Mouse (Mus musculus) neural tube, embryonic 14.5 days (tissue): ENCODE results near the gene Nrg4. TPM values are rescaled to one million over a fixed set of nuclear protein-coding genes. Genes with fewer than 3 reads are reported as not detected.

ENCODE experiments used
- ATAC-seq: fragments of 200-750 bp; cut with Nextera tagmentation; 2 replicates; pipeline ENCODE4 v1.8.0; 2017; ENCODE audit warnings: low read depth, mild to moderate bottlenecking, moderate TSS enrichment, moderate library complexity
- H3K27ac ChIP-seq: fragments of 300-500 bp; sonication (generic); 2 replicates; pipeline ENCODE4 v1.5.1; 2014; ENCODE audit warnings: low read depth, mild to moderate bottlenecking, control low read depth, low read length, moderate library complexity, mixed read lengths
- H3K27me3 ChIP-seq: fragments of 300-500 bp; sonication (generic); 2 replicates; pipeline ENCODE4 v1.6.1; 2014; ENCODE audit warnings: low read length; ENCODE audit not compliant: control insufficient read depth, insufficient read depth
- H3K36me3 ChIP-seq: fragments of 300-500 bp; sonication (generic); 2 replicates; pipeline ENCODE4 v1.6.1; 2014; ENCODE audit warnings: low read length, mixed read lengths; ENCODE audit not compliant: control insufficient read depth, insufficient read depth
- H3K4me1 ChIP-seq: fragments of 300-500 bp; sonication (generic); 2 replicates; pipeline ENCODE4 v1.6.1; 2014; ENCODE audit warnings: low read length; ENCODE audit not compliant: control insufficient read depth, insufficient read depth
- H3K4me2 ChIP-seq: fragments of 300-500 bp; sonication (generic); 2 replicates; pipeline ENCODE4 v1.6.1; 2014; ENCODE audit warnings: mild to moderate bottlenecking, low read depth, low read length, control low read depth
- H3K4me3 ChIP-seq: fragments of 300-500 bp; sonication (generic); 2 replicates; pipeline ENCODE4 v1.5.1; 2014; ENCODE audit warnings: low read depth, low read length, control low read depth, mixed read lengths
- H3K9ac ChIP-seq: fragments of 300-500 bp; sonication (generic); replicated peaks from 2 replicates; pipeline ENCODE4 v1.6.1; 2014; ENCODE audit warnings: low read depth, mild to moderate bottlenecking, control low read depth, low read length, mixed read lengths
- H3K9me3 ChIP-seq: fragments of 300-500 bp; sonication (generic); 2 replicates; pipeline ENCODE4 v1.6.1; 2016; ENCODE audit warnings: low read length; ENCODE audit not compliant: control insufficient read depth
- whole genome bisulfite sequencing: fragments of 180-500 bp; shearing (Covaris S2); extraction: QIAGEN DNeasy Blood & Tissue Kit; methylation state at CpG from one replicate; pipeline ENCODE4 v1.1.7; 2014; 5-methylcytosine and 5-hydroxymethylcytosine counted together
- polyA plus RNA-seq: library from polyadenylated mRNA; unstranded; fragments of >200 nt; fragmentation: Nextera tagmentation; extraction: Ambion mirVana; gene quantifications from 2 replicates; pipeline ENCODE4 v1.2.1, GENCODE M21; 2014

Gene Nrg4
- polyA plus RNA-seq, 1 experiment from 2014 or later: 2.8 TPM

- Histone ChIP-seq H3K9me3 (no peaks in the 10 kb centered on the region), H3K27ac (no peak overlapping the region), H3K4me3 (no peak overlapping the region), H3K4me1 (no peaks in the 10 kb centered on the region), H3K36me3 (no peaks in the 10 kb centered on the region), H3K9ac (no peak overlapping the region), H3K27me3 (no peaks in the 10 kb centered on the region), H3K4me2 (no peak overlapping the region)
- ATAC-seq: no peak
- WGBS: 81% methylated on average over 2 of the region's 2 CpGs
These were observed 19.6 kb downstream of the Nrg4 start for GRCm38 (mm10) chr9:55307066-55307465.

DNA sequence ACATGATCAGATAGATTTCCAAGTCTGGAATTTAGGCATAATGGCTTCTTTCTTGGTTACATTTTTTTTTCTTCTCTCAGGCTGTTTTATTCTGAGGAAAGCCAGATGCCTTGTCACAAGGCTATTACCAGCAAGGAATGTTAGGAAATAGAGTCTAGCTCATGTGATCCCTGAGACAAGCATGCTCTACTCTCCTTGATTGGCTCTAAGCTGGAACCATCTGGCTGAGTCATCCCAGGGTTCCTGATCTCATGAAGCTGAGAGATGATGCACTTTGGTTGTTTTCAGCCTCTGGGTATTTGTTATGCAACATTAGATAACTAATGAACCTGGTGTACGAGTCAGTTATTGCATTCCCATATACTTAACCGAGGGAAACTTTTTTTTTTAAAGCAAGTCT lies 30.4 kb downstream of the Nrg4 start:
- Histone ChIP-seq H3K27ac (no peak overlapping the region), H3K36me3 (no peaks in the 10 kb centered on the region), H3K4me1 (no peaks in the 10 kb centered on the region), H3K4me2 (no peak overlapping the region), H3K9me3 (no peaks in the 10 kb centered on the region), H3K4me3 (no peak overlapping the region), H3K9ac (no peak overlapping the region), H3K27me3 (no peaks in the 10 kb centered on the region)
- no peak for ATAC-seq
- WGBS: 68% methylated on average over 2 of the region's 2 CpGs

DNA sequence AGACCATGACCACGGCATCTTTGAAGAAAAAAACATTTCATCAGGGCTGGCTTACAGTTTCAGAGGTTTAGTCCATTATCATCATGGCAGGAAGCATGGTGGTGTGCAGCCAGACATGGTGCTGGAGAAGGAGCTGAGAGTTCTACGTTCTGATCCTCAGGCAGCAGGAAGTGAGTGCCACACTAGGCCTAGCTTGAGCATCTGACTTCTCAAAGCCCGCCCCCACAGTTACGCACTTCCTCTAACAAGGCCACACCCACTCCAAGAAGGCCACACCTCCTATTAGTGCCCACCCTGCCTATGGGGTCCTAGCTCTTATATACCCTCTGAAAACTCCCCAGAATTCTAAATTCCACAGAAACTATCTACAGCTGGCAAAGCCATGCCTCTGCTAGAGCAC lies 34.7 kb downstream of the Nrg4 start:
- no peaks in the 10 kb centered on the region for H3K27me3 ChIP-seq
- 95% methylated on average over 4 of the region's 4 CpGs for WGBS
- no peaks in the 10 kb centered on the region for H3K4me1 ChIP-seq
- H3K9ac ChIP-seq: no peak overlapping the region
- no peaks in the 10 kb centered on the region for H3K9me3 ChIP-seq
- no peak overlapping the region for H3K4me2 ChIP-seq
- H3K36me3 ChIP-seq: no peaks in the 10 kb centered on the region
- ATAC-seq: no peak
- H3K4me3 ChIP-seq: no peak overlapping the region
- H3K27ac ChIP-seq: no peak overlapping the region

- H3K9me3 ChIP-seq: no peaks in the 10 kb centered on the region
- WGBS: 71% methylated on average over 3 of the region's 3 CpGs
- no peak for ATAC-seq
These were observed 37.0 kb downstream of the Nrg4 start for GRCm38 (mm10) chr9:55289475-55290198.

GRCm38 (mm10) chr9:55285197-55285596 lies 41.4 kb downstream of the Nrg4 start:
- no peak for ATAC-seq
- Histone ChIP-seq H3K27ac (no peak overlapping the region), H3K9me3 (no peaks in the 10 kb centered on the region), H3K9ac (no peak overlapping the region), H3K27me3 (no peaks in the 10 kb centered on the region), H3K4me1 (no peaks in the 10 kb centered on the region), H3K4me2 (no peak overlapping the region), H3K4me3 (no peak overlapping the region), H3K36me3 (no peaks in the 10 kb centered on the region)
- WGBS: 83% methylated on average over 3 of the region's 3 CpGs

More at GRCm38 (mm10) chr9:55289475-55290198, 37.0 kb downstream of the Nrg4 start:
- no peaks in the 10 kb centered on the region for H3K27me3 ChIP-seq
- H3K4me3 ChIP-seq: no peak overlapping the region
- no peak overlapping the region for H3K27ac ChIP-seq
- no peaks in the 10 kb centered on the region for H3K36me3 ChIP-seq
- H3K9ac ChIP-seq: no peak overlapping the region
- H3K4me1 ChIP-seq: no peaks in the 10 kb centered on the region
- H3K4me2 ChIP-seq: no peak overlapping the region

DNA sequence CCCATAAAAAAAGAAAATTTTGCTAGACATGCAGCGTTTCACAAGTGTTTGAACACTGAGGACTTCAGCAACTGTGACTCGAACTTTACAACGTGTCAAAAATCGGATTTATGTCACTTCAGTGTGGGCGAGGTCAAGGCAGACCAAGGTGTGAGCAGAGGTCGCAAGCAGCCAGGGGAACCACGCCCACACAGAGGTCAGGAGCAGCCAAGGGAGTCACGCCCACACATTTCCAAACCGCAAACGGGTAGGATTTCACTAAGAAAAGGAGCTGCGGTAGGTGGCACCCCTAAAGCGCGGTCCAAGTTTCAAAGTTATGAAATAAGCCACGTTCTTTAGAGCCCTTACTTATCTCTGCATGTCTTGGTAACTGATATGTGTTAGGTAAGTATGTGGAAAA lies 43.1 kb downstream of the Nrg4 start:
- Histone ChIP-seq H3K4me2 (no peak overlapping the region), H3K9me3 (no peaks in the 10 kb centered on the region), H3K27me3 (no peaks in the 10 kb centered on the region), H3K9ac (no peak overlapping the region), H3K36me3 (no peaks in the 10 kb centered on the region), H3K4me3 (no peak overlapping the region), H3K27ac (no peak overlapping the region), H3K4me1 (no peaks in the 10 kb centered on the region)
- no peak for ATAC-seq
- 7% methylated on average over 14 of the region's 14 CpGs for WGBS

DNA sequence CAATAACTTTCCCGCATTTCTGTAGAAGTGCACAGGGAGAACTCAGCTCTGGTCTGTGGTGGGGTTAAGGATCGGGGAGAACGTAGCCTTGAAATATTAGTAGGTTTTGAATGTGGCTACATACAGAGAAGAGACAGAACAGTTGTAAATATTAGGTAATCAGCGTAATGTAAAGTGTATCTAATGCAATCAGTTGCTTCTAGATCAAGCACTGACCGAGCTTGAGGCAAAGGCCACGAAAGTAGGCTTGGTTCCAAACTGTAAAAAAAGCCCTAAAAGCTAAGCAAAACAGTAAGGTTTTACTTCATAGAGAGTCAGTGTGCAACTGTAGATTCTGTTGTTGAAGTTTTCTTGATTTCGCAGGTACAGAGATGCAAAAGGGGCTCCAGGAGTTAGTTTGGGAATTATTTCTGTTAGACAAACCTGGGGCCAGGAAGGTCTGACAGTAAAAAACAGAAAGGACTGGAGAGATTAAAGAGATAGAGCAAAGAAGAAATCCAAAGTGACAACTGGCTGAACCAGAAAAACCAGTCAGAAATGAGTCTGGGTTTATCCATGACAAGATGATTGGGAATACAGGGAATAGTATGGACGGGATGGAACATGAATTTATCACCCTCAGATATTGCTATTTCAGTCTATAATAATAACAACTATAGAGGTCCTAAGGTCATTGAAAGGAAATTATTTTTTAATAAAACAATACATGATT lies 47.4 kb downstream of the Nrg4 start:
- Histone ChIP-seq H3K9ac (no peak overlapping the region), H3K4me1 (no peaks in the 10 kb centered on the region), H3K36me3 (no peaks in the 10 kb centered on the region), H3K27me3 (no peaks in the 10 kb centered on the region), H3K27ac (no peak overlapping the region), H3K9me3 (no peaks in the 10 kb centered on the region), H3K4me2 (no peak overlapping the region), H3K4me3 (no peak overlapping the region)
- ATAC-seq: no peak
- 87% methylated on average over 8 of the region's 8 CpGs for WGBS

DNA sequence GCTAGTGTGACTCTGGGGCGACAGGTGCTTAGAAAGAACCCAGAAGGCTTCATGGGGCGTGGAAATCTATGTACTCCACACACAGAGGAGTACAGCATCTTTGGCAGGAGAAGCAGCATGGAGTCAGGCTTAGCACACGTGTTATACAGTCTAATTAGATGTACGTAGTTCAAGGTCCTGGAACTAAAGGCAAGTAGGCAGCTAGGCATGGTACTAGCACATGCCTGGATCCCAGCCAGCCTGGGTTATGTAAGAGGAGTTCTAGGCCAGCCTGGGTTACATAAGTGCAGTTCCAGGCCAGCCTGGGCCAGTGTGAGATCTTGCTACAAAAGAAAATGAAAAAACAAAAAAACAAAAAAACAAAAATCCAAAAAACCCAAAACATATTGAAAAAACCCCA lies 49.1 kb downstream of the Nrg4 start:
- no peak for ATAC-seq
- Histone ChIP-seq H3K4me3 (no peak overlapping the region), H3K9ac (no peak overlapping the region), H3K27me3 (no peaks in the 10 kb centered on the region), H3K27ac (no peak overlapping the region), H3K36me3 (no peaks in the 10 kb centered on the region), H3K4me2 (no peak overlapping the region), H3K4me1 (no peaks in the 10 kb centered on the region), H3K9me3 (no peaks in the 10 kb centered on the region)
- WGBS: 50% methylated on average over 4 of the region's 4 CpGs

- Histone ChIP-seq H3K4me1 (no peaks in the 10 kb centered on the region), H3K4me2 (no peak overlapping the region), H3K27me3 (no peaks in the 10 kb centered on the region), H3K36me3 (no peaks in the 10 kb centered on the region), H3K9ac (no peak overlapping the region), H3K27ac (no peak overlapping the region), H3K4me3 (no peak overlapping the region), H3K9me3 (no peaks in the 10 kb centered on the region)
- no peak for ATAC-seq
- 55% methylated on average over 4 of the region's 4 CpGs for WGBS
These were observed 52.7 kb downstream of the Nrg4 start for GRCm38 (mm10) chr9:55273906-55274305.
